Mouse (Mus musculus) forebrain, embryonic 13.5 days (tissue): ENCODE results near the gene 8030474K03Rik. TPM values are rescaled to one million over a fixed set of nuclear protein-coding genes. Genes with fewer than 3 reads are reported as not detected.

Source experiments
- ATAC-seq: fragments of 200-750 bp; cut with Nextera tagmentation; 2 replicates; pipeline ENCODE4 v1.8.0; 2017
- H3K27ac ChIP-seq: fragments of 300-500 bp; sonication (generic); 2 replicates; pipeline ENCODE4 v1.5.1; 2015; ENCODE audit warnings: inconsistent platforms, mild to moderate bottlenecking, moderate library complexity
- H3K27me3 ChIP-seq: fragments of 300-500 bp; sonication (generic); 2 replicates; pipeline ENCODE4 v1.6.1; 2015; ENCODE audit warnings: mild to moderate bottlenecking, inconsistent platforms
- H3K36me3 ChIP-seq: fragments of 300-500 bp; sonication (generic); 2 replicates; pipeline ENCODE4 v1.6.1; 2015; ENCODE audit warnings: mild to moderate bottlenecking, inconsistent platforms; ENCODE audit not compliant: poor library complexity, severe bottlenecking
- H3K4me1 ChIP-seq: fragments of 300-500 bp; sonication (generic); 2 replicates; pipeline ENCODE4 v1.6.1; 2015; ENCODE audit warnings: inconsistent platforms
- H3K4me2 ChIP-seq: fragments of 300-500 bp; sonication (generic); 2 replicates; pipeline ENCODE4 v1.6.1; 2015; ENCODE audit warnings: inconsistent platforms, mild to moderate bottlenecking, moderate library complexity
- H3K4me3 ChIP-seq: fragments of 300-500 bp; sonication (generic); 2 replicates; pipeline ENCODE4 v1.5.1; 2015; ENCODE audit warnings: mild to moderate bottlenecking, inconsistent platforms
- H3K9ac ChIP-seq: fragments of 300-500 bp; sonication (generic); 2 replicates; pipeline ENCODE4 v1.6.1; 2015; ENCODE audit warnings: mild to moderate bottlenecking, inconsistent platforms
- H3K9me3 ChIP-seq: fragments of 300-500 bp; sonication (generic); replicated peaks from 2 replicates; pipeline ENCODE4 v1.6.1; 2016; ENCODE audit warnings: inconsistent platforms
- WGBS: fragments of 180-500 bp; shearing (Covaris S2); methylation state at CpG from one replicate; pipeline ENCODE4 v1.1.7; 2015; 5-methylcytosine and 5-hydroxymethylcytosine counted together
- polyA plus RNA-seq: library from polyadenylated mRNA; unstranded; fragments of >200 nt; fragmentation: Nextera tagmentation; extraction: Ambion mirVana; gene quantifications from 2 replicates; pipeline ENCODE4 v1.2.1, GENCODE M21; 2015

Gene 8030474K03Rik
- polyA plus RNA-seq: not detected in 2 replicates

DNA sequence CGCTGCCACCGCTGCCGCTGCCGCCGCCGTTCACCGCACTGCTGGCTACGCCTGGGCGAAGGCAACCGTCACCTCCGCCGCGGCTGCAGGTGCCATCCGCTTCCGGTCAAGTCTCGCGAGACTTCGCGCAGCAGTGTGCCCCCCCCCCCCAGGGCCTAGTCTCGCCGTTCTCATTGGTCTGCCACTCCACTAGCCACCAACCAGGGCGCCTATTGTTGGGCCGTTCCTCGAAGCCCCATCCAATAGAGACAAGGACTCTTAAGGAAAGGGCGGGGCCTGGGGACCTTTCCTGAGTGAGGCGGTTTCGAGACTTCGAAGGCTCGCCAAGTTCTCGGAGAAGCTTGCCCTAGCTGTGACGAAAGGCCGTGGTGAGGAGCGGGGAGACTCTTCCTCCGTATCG is at the start of gene 8030474K03Rik, which contains the start of gene Gm4779:
TSS of gene 8030474K03Rik (plus strand) at position 315 of the 400 bp plus-strand sequence.
TSS of gene Gm4779 (minus strand) at position 82 of the 400 bp plus-strand sequence.
- Histone ChIP-seq H3K4me1 (no peaks in the 10 kb centered on the region), H3K4me3 (no peak within 1 kb of the TSS), H3K9ac (no peak within 1 kb of the TSS), H3K9me3 (no peaks in the 10 kb centered on the region), H3K27me3 (no peaks in the 10 kb centered on the region), H3K36me3 (no peaks in the 10 kb centered on the region), H3K27ac (no peak within 1 kb of the TSS), H3K4me2 (no peak within 1 kb of the TSS)
- WGBS: 96% methylated on average over 35 of the region's 35 CpGs
- ATAC-seq: no peak

- Histone ChIP-seq H3K4me3 (no peak overlapping the region), H3K9ac (no peak overlapping the region), H3K36me3 (no peaks in the 10 kb centered on the region), H3K4me1 (no peaks in the 10 kb centered on the region), H3K27me3 (peaks cover 10% of the 10 kb centered on the region; the same call in 1 of the 2 replicates), H3K9me3 (no peaks in the 10 kb centered on the region), H3K4me2 (no peak overlapping the region), H3K27ac (no peak overlapping the region)
- WGBS: 35% methylated on average over 4 of the region's 4 CpGs
- ATAC-seq: no peak
Measured at GRCm38 (mm10) chrX:101750144-101750543, 44.3 kb upstream of the 8030474K03Rik start.

DNA sequence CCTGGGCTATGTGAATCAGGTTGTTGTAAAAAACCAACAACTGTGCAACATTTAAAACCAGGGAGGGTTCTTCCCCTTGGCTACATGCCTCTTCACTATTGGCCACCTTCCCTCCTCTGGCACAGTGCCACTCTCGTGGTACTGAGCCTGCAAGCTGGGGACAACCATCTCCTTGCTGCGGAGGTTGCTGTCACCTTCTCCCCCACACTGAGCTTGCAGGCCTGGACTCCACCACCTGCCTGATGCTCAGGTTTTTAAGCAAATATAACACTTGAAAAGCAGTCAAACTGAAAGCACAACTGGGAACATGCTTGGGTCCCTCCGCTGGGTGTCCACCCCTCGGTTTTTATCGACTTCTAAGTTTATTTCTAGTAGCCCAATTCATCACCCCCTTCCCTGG is 40.0 kb upstream of the 8030474K03Rik start:
- no peak overlapping the region for H3K4me2 ChIP-seq
- H3K4me3 ChIP-seq: no peak overlapping the region
- H3K36me3 ChIP-seq: no peaks in the 10 kb centered on the region
- no peak for ATAC-seq
- 0 out of 2 replicates have a peak, but pooled peaks cover 3% of the 10 kb centered on the region for H3K27me3 ChIP-seq
- H3K4me1 ChIP-seq: no peaks in the 10 kb centered on the region
- no peaks in the 10 kb centered on the region for H3K9me3 ChIP-seq
- H3K9ac ChIP-seq: no peak overlapping the region
- H3K27ac ChIP-seq: no peak overlapping the region
- 75% methylated on average over 5 of the region's 5 CpGs for WGBS

GRCm38 (mm10) chrX:101764621-101765020 is 29.8 kb upstream of the 8030474K03Rik start:
- 70% methylated on average over 5 of the region's 5 CpGs for WGBS

DNA sequence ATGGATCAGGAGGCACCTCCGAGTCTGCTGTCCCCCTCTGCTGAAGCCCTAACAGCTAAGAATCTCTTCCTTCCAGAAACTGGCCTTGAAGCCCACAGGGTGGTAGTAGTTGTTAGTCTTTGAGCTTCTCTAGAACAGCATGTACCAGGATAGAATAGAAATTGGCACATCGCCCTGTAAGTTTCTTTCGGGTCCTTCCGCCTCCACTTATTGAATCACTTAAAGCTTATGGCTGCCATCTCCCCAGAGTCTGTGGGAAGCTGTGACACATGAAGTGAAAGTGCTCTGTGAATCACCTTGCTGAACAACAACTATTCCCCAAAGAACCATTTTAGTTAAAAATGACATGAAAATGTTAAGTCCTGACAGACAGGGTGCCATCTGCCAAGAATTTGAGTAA is 29.3 kb upstream of the 8030474K03Rik start:
- WGBS: 85% methylated on average over 4 of the region's 4 CpGs
- H3K36me3 ChIP-seq: no peaks in the 10 kb centered on the region
- no peak for ATAC-seq

More at GRCm38 (mm10) chrX:101764621-101765020, 29.8 kb upstream of the 8030474K03Rik start:
- H3K4me3 ChIP-seq: no peak overlapping the region
- H3K27ac ChIP-seq: no peak overlapping the region
- peaks cover 9% of the 10 kb centered on the region; the same call in 1 of the 2 replicates for H3K27me3 ChIP-seq
- no peak overlapping the region for H3K4me2 ChIP-seq
- H3K9ac ChIP-seq: no peak overlapping the region
- H3K36me3 ChIP-seq: no peaks in the 10 kb centered on the region
- H3K9me3 ChIP-seq: no peaks in the 10 kb centered on the region
- H3K4me1 ChIP-seq: no peaks in the 10 kb centered on the region
- no peak for ATAC-seq

DNA sequence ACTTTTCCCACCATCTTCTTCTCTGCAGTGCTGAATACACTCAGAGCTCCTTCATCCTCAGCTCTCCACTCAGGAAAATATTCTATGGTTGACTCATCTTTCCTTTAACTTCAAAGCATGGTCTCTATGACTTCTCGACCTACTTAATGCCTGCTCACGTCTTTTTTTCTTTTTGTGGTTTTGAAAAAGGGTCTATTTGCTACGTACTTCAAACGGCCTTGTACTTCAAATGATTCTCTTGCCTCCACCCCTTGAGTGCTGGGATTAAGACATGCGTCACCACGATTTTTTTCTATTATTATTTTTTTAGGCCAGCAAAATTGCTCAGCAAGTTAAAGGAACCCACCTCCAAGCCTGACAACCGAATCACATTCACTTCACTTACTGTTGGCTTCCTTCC is 27.2 kb upstream of the 8030474K03Rik start:
- Histone ChIP-seq H3K4me3 (no peak overlapping the region), H3K4me1 (no peaks in the 10 kb centered on the region), H3K36me3 (no peaks in the 10 kb centered on the region), H3K9ac (no peak overlapping the region), H3K27me3 (no peaks in the 10 kb centered on the region), H3K27ac (no peak overlapping the region), H3K9me3 (no peaks in the 10 kb centered on the region), H3K4me2 (no peak overlapping the region)
- 72% methylated on average over 7 of the region's 7 CpGs for WGBS
- no peak for ATAC-seq

More for the DNA sequence above, 29.3 kb upstream of the 8030474K03Rik start:
- Histone ChIP-seq H3K4me2 (no peak overlapping the region), H3K4me3 (no peak overlapping the region), H3K9me3 (no peaks in the 10 kb centered on the region), H3K27me3 (peaks cover 8% of the 10 kb centered on the region; the same call in 1 of the 2 replicates), H3K27ac (no peak overlapping the region), H3K4me1 (no peaks in the 10 kb centered on the region), H3K9ac (no peak overlapping the region)

- Histone ChIP-seq H3K4me2 (no peak overlapping the region), H3K9ac (no peak overlapping the region), H3K9me3 (no peaks in the 10 kb centered on the region), H3K36me3 (no peaks in the 10 kb centered on the region), H3K4me1 (no peaks in the 10 kb centered on the region), H3K27me3 (no peaks in the 10 kb centered on the region; the same call in 1 of the 2 replicates), H3K4me3 (no peak overlapping the region), H3K27ac (no peak overlapping the region)
- WGBS: 60% methylated on average over 2 of the region's 2 CpGs
- no peak for ATAC-seq
Measured at GRCm38 (mm10) chrX:101769478-101769877, 25.0 kb upstream of the 8030474K03Rik start.

- no peak overlapping the region for H3K4me3 ChIP-seq
- H3K27me3 ChIP-seq: no peaks in the 10 kb centered on the region; the same call in 1 of the 2 replicates
- H3K27ac ChIP-seq: no peak overlapping the region
- 76% methylated on average over 3 of the region's 3 CpGs for WGBS
- no peaks in the 10 kb centered on the region for H3K4me1 ChIP-seq
- no peaks in the 10 kb centered on the region for H3K36me3 ChIP-seq
- H3K9me3 ChIP-seq: no peaks in the 10 kb centered on the region
- no peak for ATAC-seq
- H3K9ac ChIP-seq: no peak overlapping the region
- no peak overlapping the region for H3K4me2 ChIP-seq
Measured at GRCm38 (mm10) chrX:101770307-101770706, 24.1 kb upstream of the 8030474K03Rik start.

- Histone ChIP-seq H3K9ac (no peak overlapping the region), H3K27ac (no peak overlapping the region), H3K4me1 (no peaks in the 10 kb centered on the region), H3K9me3 (no peaks in the 10 kb centered on the region), H3K27me3 (no peaks in the 10 kb centered on the region; the same call in 1 of the 2 replicates), H3K4me3 (no peak overlapping the region), H3K36me3 (no peaks in the 10 kb centered on the region), H3K4me2 (no peak overlapping the region)
- 38% methylated on average over 5 of the region's 5 CpGs for WGBS
- no peak for ATAC-seq
Measured at GRCm38 (mm10) chrX:101772035-101772434, 22.4 kb upstream of the 8030474K03Rik start.

GRCm38 (mm10) chrX:101791551-101791950 is 2.9 kb upstream of the 8030474K03Rik start:
- no peaks in the 10 kb centered on the region for H3K27me3 ChIP-seq
- H3K9ac ChIP-seq: no peak overlapping the region
- WGBS: 49% methylated on average over 4 of the region's 4 CpGs
- no peaks in the 10 kb centered on the region for H3K36me3 ChIP-seq
- H3K9me3 ChIP-seq: no peaks in the 10 kb centered on the region
- H3K4me2 ChIP-seq: no peak overlapping the region
- H3K4me3 ChIP-seq: no peak overlapping the region
- ATAC-seq: peak; percentile 33; the same call in 1 of the 2 replicates
- H3K4me1 ChIP-seq: no peaks in the 10 kb centered on the region
- no peak overlapping the region for H3K27ac ChIP-seq

DNA sequence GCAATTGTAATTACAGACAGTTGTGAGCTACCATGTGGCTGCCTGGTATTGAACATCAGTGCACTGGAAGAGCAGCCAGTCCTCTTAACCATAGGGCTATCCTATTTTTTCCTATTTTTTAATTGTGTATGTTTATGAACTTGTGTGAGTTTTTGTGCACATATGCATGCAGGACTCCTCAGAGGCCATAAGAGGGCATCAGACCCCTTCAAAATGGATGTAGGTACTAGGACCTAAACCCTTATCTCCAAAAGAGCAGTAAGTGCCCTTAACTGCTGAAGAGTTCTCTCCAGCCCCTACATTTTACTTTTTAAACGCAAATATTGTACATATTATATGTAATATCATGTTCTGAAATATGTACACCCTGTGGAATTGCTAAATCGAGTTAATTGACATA is 11.1 kb downstream of the 8030474K03Rik start:
- Histone ChIP-seq H3K4me2 (no peak overlapping the region), H3K9ac (no peak overlapping the region), H3K9me3 (no peaks in the 10 kb centered on the region), H3K4me1 (no peaks in the 10 kb centered on the region), H3K4me3 (no peak overlapping the region), H3K36me3 (no peaks in the 10 kb centered on the region), H3K27ac (no peak overlapping the region), H3K27me3 (no peaks in the 10 kb centered on the region)
- no peak for ATAC-seq
- WGBS: 27% methylated on average over 2 of the region's 2 CpGs

DNA sequence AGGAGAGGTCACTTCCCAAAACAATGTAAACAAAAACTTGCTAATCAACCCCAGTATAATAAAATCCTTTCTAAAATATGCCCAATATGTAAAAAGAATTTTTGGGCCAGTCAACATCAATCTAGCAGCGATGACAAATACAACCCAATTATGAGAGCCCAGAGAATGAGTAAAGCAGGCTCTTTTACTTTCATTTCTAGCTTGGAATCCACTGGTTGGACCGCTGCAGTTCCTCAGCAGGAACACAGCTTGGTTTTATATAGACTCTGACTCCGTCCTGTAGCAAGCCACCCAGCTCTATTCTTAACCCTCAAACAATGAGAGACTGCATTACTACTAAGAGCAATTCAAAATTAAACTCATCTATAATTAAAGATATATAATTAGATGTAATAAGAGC is 17.3 kb downstream of the 8030474K03Rik start:
- Histone ChIP-seq H3K4me3 (no peak overlapping the region), H3K36me3 (no peaks in the 10 kb centered on the region), H3K9ac (no peak overlapping the region), H3K4me2 (no peak overlapping the region), H3K27me3 (peaks cover 19% of the 10 kb centered on the region; the same call in 1 of the 2 replicates), H3K9me3 (no peaks in the 10 kb centered on the region), H3K4me1 (no peaks in the 10 kb centered on the region), H3K27ac (no peak overlapping the region)
- no peak for ATAC-seq
- 63% methylated on average over 3 of the region's 3 CpGs for WGBS

GRCm38 (mm10) chrX:101819163-101819562 is 24.7 kb downstream of the 8030474K03Rik start:
- 47% methylated on average over 1 of the region's 1 CpGs for WGBS
- H3K9me3 ChIP-seq: no peaks in the 10 kb centered on the region
- H3K27me3 ChIP-seq: peaks cover 8% of the 10 kb centered on the region; the same call in 1 of the 2 replicates
- H3K4me3 ChIP-seq: no peak overlapping the region
- no peaks in the 10 kb centered on the region for H3K4me1 ChIP-seq
- no peak overlapping the region for H3K4me2 ChIP-seq
- no peaks in the 10 kb centered on the region for H3K36me3 ChIP-seq
- no peak for ATAC-seq
- H3K9ac ChIP-seq: no peak overlapping the region
- no peak overlapping the region for H3K27ac ChIP-seq
